Mouse (Mus musculus) embryonic facial prominence, embryonic 10.5 days (tissue): ENCODE measurements around the gene Bpifa1. TPM values are rescaled to one million over a fixed set of nuclear protein-coding genes. Genes with fewer than 3 reads are reported as not detected.

Source experiments
- polyA plus RNA-seq: library from polyadenylated mRNA; unstranded; fragments of >200 nt; fragmentation: Nextera tagmentation; extraction: Ambion mirVana; gene quantifications from 2 replicates; pipeline ENCODE4 v1.2.1, GENCODE M21; 2016

Gene Bpifa1
- polyA plus RNA-seq, 1 experiment from 2014 or later, result not detected

Other genes starting within 250 kb of the Bpifa1 start
- not detected in 2 replicates for gene Bpifb6, start 242.5 kb upstream of the Bpifa1 start, polyA plus RNA-seq
- gene Bpifb3, start 224.7 kb upstream of the Bpifa1 start, polyA plus RNA-seq, result not detected in 2 replicates
- gene Bpifb4, start 204.7 kb upstream of the Bpifa1 start, polyA plus RNA-seq, result 0.10 and 0.16 TPM in 2 replicates
- not detected in 2 replicates for gene Bpifa6, start 167.9 kb upstream of the Bpifa1 start, polyA plus RNA-seq
- not detected in 2 replicates for gene Bpifa2, start 134.6 kb upstream of the Bpifa1 start, polyA plus RNA-seq
- not detected in 2 replicates for gene Bpifa3, start 12.5 kb upstream of the Bpifa1 start, polyA plus RNA-seq
- gene Bpifa5, start 19.7 kb downstream of the Bpifa1 start, polyA plus RNA-seq, result not detected in 2 replicates
- not detected in 2 replicates for gene Bpifb1, start 47.9 kb downstream of the Bpifa1 start, polyA plus RNA-seq
- 0.20 and 0.32 TPM in 2 replicates for gene Bpifb5, start 80.9 kb downstream of the Bpifa1 start, polyA plus RNA-seq
- gene Bpifb9a, start 115.0 kb downstream of the Bpifa1 start, polyA plus RNA-seq, result not detected in 2 replicates
- not detected in 2 replicates for gene Bpifb9b, start 164.3 kb downstream of the Bpifa1 start, polyA plus RNA-seq
- 15.1 and 15.8 TPM in 2 replicates for gene Cdk5rap1, start 230.1 kb downstream of the Bpifa1 start, polyA plus RNA-seq